8 mouse cellular contexts compared by ENCODE assay signal in genomic region chr4:126058134-126058996, GRCm38 (mm10). TPM values are rescaled to one million over a fixed set of nuclear protein-coding genes. Genes with fewer than 3 reads are reported as not detected.
DNase-seq lines count a peak whose midpoint lies in the region; ATAC-seq and TF ChIP-seq lines count a peak whose summit lies in the region.

Gene Oscp1, plus strand, starts transcription at chr4:126058565.

- H3K4me1 ChIP-seq in bone marrow, adult 2 months (ENCODE audit: control insufficient read depth, insufficient read depth, low read length), result no peaks in the 10 kb centered on the region; the same call in 1 of the 2 replicates
- H3K4me1 ChIP-seq in embryonic facial prominence, embryonic 15.5 days, result peaks cover 14% of the 10 kb centered on the region
- H3K4me1 ChIP-seq in heart, embryonic 10.5 days, result peaks cover 15% of the 10 kb centered on the region
- H3K4me1 ChIP-seq in kidney, embryonic 15.5 days, result peaks cover 14% of the 10 kb centered on the region

- TF ChIP-seq CTCF in bone marrow, adult 2 months (IDR thresholded peaks at IDR 0.05; ENCODE audit: control insufficient read depth, insufficient read depth, low read length), result no peak

- no peaks in the 10 kb centered on the region for H3K27me3 ChIP-seq in embryonic facial prominence, embryonic 15.5 days
- H3K27me3 ChIP-seq in heart, embryonic 10.5 days (ENCODE audit: insufficient read depth, poor library complexity, severe bottlenecking), result no peaks in the 10 kb centered on the region
- no peaks in the 10 kb centered on the region for H3K27me3 ChIP-seq in kidney, embryonic 15.5 days

- H3K36me3 ChIP-seq in embryonic facial prominence, embryonic 15.5 days, result peaks cover 28% of the 10 kb centered on the region
- peaks cover 33% of the 10 kb centered on the region for H3K36me3 ChIP-seq in heart, embryonic 10.5 days
- peaks cover 35% of the 10 kb centered on the region for H3K36me3 ChIP-seq in kidney, embryonic 15.5 days

- peak within 1 kb of the TSS; percentile 72 for H3K4me3 ChIP-seq in bone marrow, adult 2 months (replicated peaks; ENCODE audit: control insufficient read depth, low read depth, low read length)
- H3K4me3 ChIP-seq in embryonic facial prominence, embryonic 15.5 days (replicated peaks), result peak within 1 kb of the TSS; percentile 74
- peak within 1 kb of the TSS; percentile 79 for H3K4me3 ChIP-seq in heart, embryonic 10.5 days
- H3K4me3 ChIP-seq in kidney, embryonic 15.5 days (replicated peaks), result peak within 1 kb of the TSS; percentile 73

- no peaks in the 10 kb centered on the region for H3K9me3 ChIP-seq in embryonic facial prominence, embryonic 15.5 days (replicated peaks)
- H3K9me3 ChIP-seq in heart, embryonic 10.5 days, result no peaks in the 10 kb centered on the region
- H3K9me3 ChIP-seq in kidney, embryonic 15.5 days (replicated peaks), result no peaks in the 10 kb centered on the region

- peak within 1 kb of the TSS; percentile 74 for H3K27ac ChIP-seq in bone marrow, adult 2 months (ENCODE audit: control insufficient read depth, insufficient read depth, low read depth, low read length, poor library complexity)
- peak within 1 kb of the TSS; percentile 51; the same call in 1 of the 2 replicates for H3K27ac ChIP-seq in embryonic facial prominence, embryonic 15.5 days (replicated peaks)
- H3K27ac ChIP-seq in heart, embryonic 10.5 days, result peak within 1 kb of the TSS; percentile 85
- peak within 1 kb of the TSS; percentile 81 for H3K27ac ChIP-seq in kidney, embryonic 15.5 days

- peak within 1 kb of the TSS; percentile 84 for H3K4me2 ChIP-seq in embryonic facial prominence, embryonic 15.5 days (replicated peaks)
- peak within 1 kb of the TSS; percentile 89 for H3K4me2 ChIP-seq in kidney, embryonic 15.5 days

- peak; percentile 94 for ATAC-seq in embryonic facial prominence, embryonic 15.5 days (ENCODE audit: insufficient number of reproducible peaks, low FRiP score, low TSS enrichment, low read depth)
- peak; percentile 99 for ATAC-seq in kidney, embryonic 15.5 days (replicated peaks; ENCODE audit: low FRiP score)
- peak; percentile 97 for ATAC-seq in monocyte, adult 5-6 weeks (replicated peaks; ENCODE audit: insufficient number of reproducible peaks, low FRiP score, low TSS enrichment, poor library complexity, severe bottlenecking)

- peak; percentile 39; the same call in 1 of the 2 replicates for TF ChIP-seq POLR2A in bone marrow, adult 2 months (IDR thresholded peaks at IDR 0.05; ENCODE audit: borderline replicate concordance, control insufficient read depth, low read depth, low read length)

- peak; percentile 94 for DNase-seq in 416B (ENCODE audit: low read depth)
- DNase-seq in heart, embryonic 10.5 days (ENCODE audit: low spot score), result peak; percentile 97
- DNase-seq in liver, result peak; percentile 90
- peak; percentile 86 to 91 for DNase-seq in spleen, postnatal 4 days (ENCODE audit: low spot score in 2 of 2)

- 2% methylated on average over 57 of the region's 57 CpGs for WGBS in bone marrow, adult 2 months
- under 1% methylated on average over 57 of the region's 57 CpGs for WGBS in embryonic facial prominence, embryonic 15.5 days
- under 1% methylated on average over 57 of the region's 57 CpGs for WGBS in heart, embryonic 10.5 days
- under 1% methylated on average over 57 of the region's 57 CpGs for WGBS in kidney, embryonic 15.5 days

- H3K9ac ChIP-seq in embryonic facial prominence, embryonic 15.5 days, result peak within 1 kb of the TSS; percentile 59
- peak within 1 kb of the TSS; percentile 63 for H3K9ac ChIP-seq in kidney, embryonic 15.5 days

RNA-seq across cellular contexts. Expression of gene Oscp1, which starts in this region (rescaled TPM):
- polyA plus RNA-seq in bone marrow, adult 2 months (2011; ENCODE audit: insufficient read depth, insufficient read length, low replicate concordance, missing spikeins), result 1.3 and 8.2 TPM in 2 replicates
- 23.3 and 32.0 TPM in 2 replicates for polyA plus RNA-seq in embryonic facial prominence, embryonic 15.5 days (2015; fragmentation: Nextera tagmentation; extraction: Ambion mirVana)
- 8.2 and 9.1 TPM in 2 replicates for polyA plus RNA-seq in heart, embryonic 10.5 days (2016; fragmentation: Nextera tagmentation; extraction: Ambion mirVana)
- polyA plus RNA-seq in kidney, embryonic 15.5 days (2015; fragmentation: Nextera tagmentation; extraction: Ambion mirVana), result 19.0 and 19.1 TPM in 2 replicates
- 0.10 to 0.21 TPM (median 0.19 TPM) in 3 replicates for total RNA-seq in monocyte, adult 5-6 weeks (2017)

Comparison
In these comparisons a context has a peak if more than half of its experiments do, and no peak if none do; other contexts are left out.
1. Peak in every context shown above with its lines: DNase-seq, ATAC-seq, H3K4me3 ChIP-seq and H3K27ac ChIP-seq.
2. Peak in ATAC-seq in monocyte, adult 5-6 weeks; RNA of the gene not detected or under 1 TPM.